Mouse (Mus musculus): ENCODE measurements at regions not wholly inside any gene's neighbourhood (a gene's known extent, or its start where the extent isn't known, plus 50 kb on each side); places are given as distances from the start of the nearest gene placed in this dataset.

- Histone ChIP-seq H3K4me2 (replicated peaks; ENCODE audit: low read depth) (no peak overlapping the region), H3K9me3 (ENCODE audit: control insufficient read depth) (no peaks in the 10 kb centered on the region), H3K36me3 (ENCODE audit: control insufficient read depth, insufficient read depth) (no peaks in the 10 kb centered on the region), H3K4me1 (replicated peaks; ENCODE audit: control insufficient read depth, insufficient read depth, low read length) (no peaks in the 10 kb centered on the region), H3K4me3 (ENCODE audit: low read depth, low read length) (no peak overlapping the region), H3K9ac (ENCODE audit: low read depth, low read length) (no peak overlapping the region), H3K27me3 (replicated peaks; ENCODE audit: control insufficient read depth, insufficient read depth, low read length) (no peaks in the 10 kb centered on the region), H3K27ac (ENCODE audit: low read depth, low read length) (no peak overlapping the region)
- ATAC-seq = no peak
- no peak for TF ChIP-seq CTCF (IDR thresholded peaks at IDR 0.05; ENCODE audit: low read depth)
- WGBS = 89% methylated on average over 9 of the region's 9 CpGs
Observed at GRCm38 (mm10) chr17:3258811-3259510, 67.4 kb upstream of the Tiam2 start.

DNA sequence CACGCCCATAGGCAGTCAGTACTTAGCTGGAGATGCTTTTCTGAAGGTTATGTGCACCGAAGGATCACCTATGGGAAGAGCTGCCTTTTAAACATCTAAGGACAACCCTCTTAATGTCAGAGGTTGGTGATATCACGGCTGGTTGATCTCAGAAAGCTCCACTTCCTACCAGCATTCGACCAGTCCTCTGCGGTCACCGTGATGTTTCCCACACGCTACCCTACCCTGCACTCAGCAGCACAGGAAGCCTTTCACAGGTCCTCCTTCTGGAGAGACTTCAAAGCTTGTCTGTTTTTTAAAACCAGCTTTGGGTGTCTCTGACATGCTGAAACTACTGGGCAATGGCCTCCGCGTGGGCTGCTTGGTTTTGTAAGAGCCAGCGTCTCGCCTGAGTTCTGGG is 65.6 kb upstream of the Tiam2 start:
- H3K9me3 ChIP-seq (ENCODE audit: control insufficient read depth) = no peaks in the 10 kb centered on the region
- H3K4me1 ChIP-seq (replicated peaks; ENCODE audit: control insufficient read depth, insufficient read depth, low read length) = no peaks in the 10 kb centered on the region
- H3K27ac ChIP-seq (ENCODE audit: low read depth, low read length) = no peak overlapping the region
- H3K4me3 ChIP-seq (ENCODE audit: low read depth, low read length) = no peak overlapping the region
- H3K4me2 ChIP-seq (replicated peaks; ENCODE audit: low read depth) = no peak overlapping the region
- no peak overlapping the region for H3K9ac ChIP-seq (ENCODE audit: low read depth, low read length)
- no peaks in the 10 kb centered on the region for H3K36me3 ChIP-seq (ENCODE audit: control insufficient read depth, insufficient read depth)
- H3K27me3 ChIP-seq (replicated peaks; ENCODE audit: control insufficient read depth, insufficient read depth, low read length) = no peaks in the 10 kb centered on the region
- TF ChIP-seq CTCF (IDR thresholded peaks at IDR 0.05; ENCODE audit: low read depth) = no peak
- ATAC-seq = no peak
- WGBS = 94% methylated on average over 11 of the region's 11 CpGs

DNA sequence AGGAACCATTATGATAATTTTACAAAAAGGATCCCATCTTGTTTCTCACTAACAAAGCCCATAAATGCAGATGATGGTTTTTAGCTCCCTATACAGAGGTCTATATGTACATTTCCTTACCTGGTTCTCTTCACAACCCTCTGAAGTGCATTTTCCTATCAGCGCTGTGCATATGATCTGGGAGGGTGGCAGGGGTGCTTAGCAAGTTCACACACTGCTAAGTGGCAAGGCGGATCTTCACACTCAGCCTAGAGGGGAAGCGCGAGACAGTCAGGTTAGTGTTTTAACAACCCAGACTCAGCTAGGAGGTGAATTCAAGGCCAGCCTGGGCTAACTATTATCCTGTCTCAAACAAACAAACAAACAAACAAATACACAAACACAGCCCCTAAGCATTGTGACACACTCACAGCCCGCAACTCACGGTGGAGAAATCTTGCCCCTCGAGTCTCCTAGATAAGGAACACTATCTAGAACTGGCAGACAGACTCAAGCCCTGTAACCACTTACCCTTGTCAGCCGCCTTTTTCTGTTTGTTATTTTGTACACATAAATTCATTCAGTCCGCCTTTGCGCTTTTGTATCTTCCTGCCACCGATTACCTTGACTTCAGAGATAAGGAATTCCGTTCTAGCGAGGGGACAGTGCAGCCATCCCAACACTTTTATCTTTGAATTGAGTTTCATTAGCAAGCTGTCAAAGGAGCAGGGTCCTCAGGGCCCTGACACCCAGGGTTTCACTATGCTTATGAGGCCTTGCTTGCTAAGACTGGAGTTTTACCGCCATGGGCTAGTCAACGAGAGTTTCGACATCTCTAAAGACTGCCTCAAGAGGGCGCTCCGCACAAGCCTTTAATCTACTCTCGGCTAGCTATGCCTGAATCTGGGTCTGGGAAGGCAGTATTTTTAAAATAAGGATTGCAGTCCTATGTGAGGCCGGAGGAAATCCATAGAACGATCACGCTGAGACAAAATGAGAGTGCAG is 53.0 kb upstream of the Tiam2 start:
- WGBS = 42% methylated on average over 22 of the region's 22 CpGs
- peak; percentile 79 for ATAC-seq
- H3K27me3 ChIP-seq (replicated peaks; ENCODE audit: control insufficient read depth, insufficient read depth, low read length) = no peaks in the 10 kb centered on the region
- H3K9me3 ChIP-seq (ENCODE audit: control insufficient read depth) = no peaks in the 10 kb centered on the region
- H3K9ac ChIP-seq (ENCODE audit: low read depth, low read length) = no peak overlapping the region
- no peak overlapping the region for H3K27ac ChIP-seq (ENCODE audit: low read depth, low read length)
- H3K4me1 ChIP-seq (replicated peaks; ENCODE audit: control insufficient read depth, insufficient read depth, low read length) = no peaks in the 10 kb centered on the region; the same call in 1 of the 2 replicates
- no peak overlapping the region for H3K4me3 ChIP-seq (ENCODE audit: low read depth, low read length)
- peak; percentile 89 for TF ChIP-seq CTCF (IDR thresholded peaks at IDR 0.05; ENCODE audit: low read depth)
- no peaks in the 10 kb centered on the region for H3K36me3 ChIP-seq (ENCODE audit: control insufficient read depth, insufficient read depth)
- H3K4me2 ChIP-seq (replicated peaks; ENCODE audit: low read depth) = 0 out of 2 replicates have a peak overlapping the region, but pooled peaks have one; percentile 18

DNA sequence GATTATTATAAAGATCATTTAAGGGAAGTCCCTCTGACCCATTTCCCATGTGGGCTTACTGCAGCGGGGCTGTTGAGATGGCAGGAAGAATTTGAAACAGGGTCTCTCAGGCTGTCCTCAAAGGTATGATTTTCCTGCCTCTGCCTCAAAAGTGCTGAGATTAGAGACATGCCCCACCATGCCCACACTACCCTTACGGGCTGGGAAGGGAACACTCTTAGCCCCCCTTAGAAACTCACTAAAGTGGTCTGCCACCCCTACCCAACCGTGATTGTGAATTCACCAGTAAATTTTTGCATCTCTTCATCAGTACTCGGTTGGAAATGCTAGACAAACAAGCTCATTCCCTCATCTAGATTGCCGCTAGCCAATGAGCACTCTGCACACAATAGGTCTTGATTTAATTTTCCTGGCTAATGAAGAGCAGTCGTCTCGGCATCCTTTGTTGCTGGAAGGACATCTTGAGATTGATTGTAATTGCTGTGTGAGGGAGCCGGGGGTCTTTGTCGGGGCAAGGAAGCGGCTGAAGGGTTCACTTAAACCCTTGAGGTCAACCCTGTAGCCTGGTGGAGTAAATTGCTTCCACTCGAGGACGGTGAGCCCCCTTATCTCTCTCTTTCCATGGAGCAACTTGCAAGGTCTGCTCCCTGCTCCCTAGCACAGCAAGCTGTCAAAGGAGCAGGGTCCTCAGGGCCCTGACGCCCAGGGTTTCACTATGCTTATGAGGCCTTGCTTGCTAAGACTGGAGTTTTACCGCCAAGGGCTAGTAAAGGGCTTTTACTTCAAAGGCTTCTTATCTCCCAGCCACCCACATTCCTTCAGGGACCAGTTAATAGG is 51.7 kb upstream of the Tiam2 start:
- no peak for TF ChIP-seq CTCF (IDR thresholded peaks at IDR 0.05; ENCODE audit: low read depth)
- 40% methylated on average over 14 of the region's 14 CpGs for WGBS
- Histone ChIP-seq H3K36me3 (ENCODE audit: control insufficient read depth, insufficient read depth) (no peaks in the 10 kb centered on the region), H3K9ac (ENCODE audit: low read depth, low read length) (no peak overlapping the region), H3K27ac (ENCODE audit: low read depth, low read length) (no peak overlapping the region), H3K4me1 (replicated peaks; ENCODE audit: control insufficient read depth, insufficient read depth, low read length) (no peaks in the 10 kb centered on the region; the same call in 1 of the 2 replicates), H3K27me3 (replicated peaks; ENCODE audit: control insufficient read depth, insufficient read depth, low read length) (no peaks in the 10 kb centered on the region), H3K4me2 (replicated peaks; ENCODE audit: low read depth) (no peak overlapping the region), H3K9me3 (ENCODE audit: control insufficient read depth) (no peaks in the 10 kb centered on the region), H3K4me3 (ENCODE audit: low read depth, low read length) (no peak overlapping the region)
- no peak for ATAC-seq

Measured in intestine, postnatal 0 days (tissue).